Mouse (Mus musculus): ENCODE results near the gene Man1c1.

GRCm38 (mm10) chr4:134562014-134562413 is 142.1 kb downstream of the Man1c1 start:
- TF ChIP-seq CTCF (IDR thresholded peaks at IDR 0.05; ENCODE audit: low read depth) (no peak), EP300 (IDR thresholded peaks at IDR 0.05; ENCODE audit: low read depth) (no peak)
